Mouse (Mus musculus) lung, postnatal 0 days (tissue): ENCODE results near the gene Kiss1. TPM values are rescaled to one million over a fixed set of nuclear protein-coding genes. Genes with fewer than 3 reads are reported as not detected.

Experiments
- ATAC-seq: fragments of 200-750 bp; cut with Nextera tagmentation; 2 replicates; pipeline ENCODE4 v1.8.0; 2017; ENCODE audit warnings: moderate library complexity
- DNase-seq: peaks from one replicate; pipeline ENCODE4 v3.0.0-alpha.2; 2016; ENCODE audit warnings: low spot score
- H3K27ac ChIP-seq: fragments of 300-500 bp; sonication (generic); 2 replicates; pipeline ENCODE4 v1.5.1; 2014; ENCODE audit warnings: antibody characterized with exemption, mild to moderate bottlenecking, low read length, mixed read lengths
- H3K27me3 ChIP-seq: fragments of 300-500 bp; sonication (generic); replicated peaks from 2 replicates; pipeline ENCODE4 v1.6.1; 2014; ENCODE audit warnings: low read length, mixed read lengths; ENCODE audit not compliant: insufficient read depth
- H3K36me3 ChIP-seq: fragments of 300-500 bp; sonication (generic); 2 replicates; pipeline ENCODE4 v1.6.1; 2014; ENCODE audit warnings: low read length, mixed read lengths; ENCODE audit not compliant: insufficient read depth
- H3K4me1 ChIP-seq: fragments of 300-500 bp; sonication (generic); 2 replicates; pipeline ENCODE4 v1.6.1; 2014; ENCODE audit warnings: antibody characterized with exemption, low read depth, low read length, mixed read lengths; ENCODE audit not compliant: insufficient read depth
- H3K4me2 ChIP-seq: fragments of 300-500 bp; sonication (generic); replicated peaks from 2 replicates; pipeline ENCODE4 v1.6.1; 2014; ENCODE audit warnings: low read depth, mild to moderate bottlenecking, low read length, moderate library complexity, mixed read lengths
- H3K4me3 ChIP-seq: fragments of 300-500 bp; sonication (generic); 2 replicates; pipeline ENCODE4 v1.5.1; 2014; ENCODE audit warnings: low read depth, low read length
- H3K9ac ChIP-seq: fragments of 300-500 bp; sonication (generic); replicated peaks from 2 replicates; pipeline ENCODE4 v1.6.1; 2014; ENCODE audit warnings: low read depth, mild to moderate bottlenecking
- H3K9me3 ChIP-seq: fragments of 300-500 bp; sonication (generic); 2 replicates; pipeline ENCODE4 v1.6.1; 2016; ENCODE audit warnings: low read length, mixed read lengths
- CTCF ChIP-seq: IDR thresholded peaks from 2 replicates; pipeline ENCODE4 v1.5.1; 2016; ENCODE audit warnings: antibody characterized with exemption, mild to moderate bottlenecking
- EP300 ChIP-seq: IDR thresholded peaks from 2 replicates; pipeline ENCODE4 v1.6.1; 2016; ENCODE audit warnings: antibody characterized with exemption, mild to moderate bottlenecking, control low read depth
- WGBS: fragments of 180-500 bp; shearing (Covaris S2); extraction: QIAGEN DNeasy Blood & Tissue Kit; methylation state at CpG from one replicate; pipeline ENCODE4 v1.1.7; 2014; 5-methylcytosine and 5-hydroxymethylcytosine counted together
- polyA plus RNA-seq: library from polyadenylated mRNA; unstranded; fragments of >200 nt; fragmentation: Nextera tagmentation; extraction: Ambion mirVana; gene quantifications from 2 replicates; pipeline ENCODE4 v1.2.1, GENCODE M21; 2015

Gene Kiss1
- polyA plus RNA-seq, 1 experiment from 2014 or later, result 19.2 TPM

- Histone ChIP-seq H3K27me3 (no peaks in the 10 kb centered on the region), H3K9ac (no peak overlapping the region), H3K4me2 (no peak overlapping the region), H3K9me3 (no peaks in the 10 kb centered on the region), H3K36me3 (no peaks in the 10 kb centered on the region), H3K27ac (no peak overlapping the region), H3K4me3 (no peak overlapping the region), H3K4me1 (no peaks in the 10 kb centered on the region)
- no peak for DNase-seq
- WGBS, result 85% methylated on average over 2 of the region's 2 CpGs
- no peak for TF ChIP-seq EP300
- no peak for TF ChIP-seq CTCF
- ATAC-seq, result no peak
Observed at GRCm38 (mm10) chr1:133344357-133344756, 22.7 kb downstream of the Kiss1 start.

- no peak overlapping the region for H3K4me3 ChIP-seq
- WGBS, result 66% methylated on average over 9 of the region's 9 CpGs
- H3K4me1 ChIP-seq, result no peaks in the 10 kb centered on the region
- no peaks in the 10 kb centered on the region for H3K36me3 ChIP-seq
- no peak overlapping the region for H3K27ac ChIP-seq
- no peaks in the 10 kb centered on the region for H3K9me3 ChIP-seq
- DNase-seq, result no peak
- TF ChIP-seq CTCF (no peak), EP300 (no peak)
- H3K27me3 ChIP-seq, result no peaks in the 10 kb centered on the region
- no peak for ATAC-seq
- H3K9ac ChIP-seq, result no peak overlapping the region
- H3K4me2 ChIP-seq, result no peak overlapping the region
Observed at GRCm38 (mm10) chr1:133346531-133346930, 24.9 kb downstream of the Kiss1 start.

- Histone ChIP-seq H3K27me3 (no peaks in the 10 kb centered on the region), H3K27ac (no peak overlapping the region)
- no peak for ATAC-seq
Observed at GRCm38 (mm10) chr1:133347226-133347625, 25.6 kb downstream of the Kiss1 start.

GRCm38 (mm10) chr1:133347693-133348520 is 26.2 kb downstream of the Kiss1 start:
- no peak overlapping the region for H3K4me2 ChIP-seq
- no peaks in the 10 kb centered on the region for H3K4me1 ChIP-seq
- H3K9me3 ChIP-seq, result no peaks in the 10 kb centered on the region
- no peaks in the 10 kb centered on the region for H3K36me3 ChIP-seq
- peak; percentile 47 for ATAC-seq
- H3K4me3 ChIP-seq, result no peak overlapping the region
- no peak for TF ChIP-seq CTCF
- peak; percentile 41; the same call in 1 of the 2 replicates for TF ChIP-seq EP300
- no peak overlapping the region for H3K9ac ChIP-seq
- H3K27me3 ChIP-seq, result no peaks in the 10 kb centered on the region
- 53% methylated on average over 11 of the region's 11 CpGs for WGBS
- DNase-seq, result peak; percentile 37
- H3K27ac ChIP-seq, result no peak overlapping the region

More at GRCm38 (mm10) chr1:133347226-133347625, 25.6 kb downstream of the Kiss1 start:
- 71% methylated on average over 3 of the region's 3 CpGs for WGBS
- no peaks in the 10 kb centered on the region for H3K36me3 ChIP-seq
- H3K4me1 ChIP-seq, result no peaks in the 10 kb centered on the region
- no peak overlapping the region for H3K9ac ChIP-seq
- no peak overlapping the region for H3K4me3 ChIP-seq
- no peaks in the 10 kb centered on the region for H3K9me3 ChIP-seq
- TF ChIP-seq EP300 (no peak), CTCF (no peak)
- DNase-seq, result no peak
- no peak overlapping the region for H3K4me2 ChIP-seq

- Histone ChIP-seq H3K4me3 (no peak within 1 kb of the TSS), H3K9ac (no peak within 1 kb of the TSS), H3K27ac (no peak within 1 kb of the TSS), H3K27me3 (no peaks in the 10 kb centered on the region), H3K9me3 (no peaks in the 10 kb centered on the region), H3K36me3 (no peaks in the 10 kb centered on the region), H3K4me1 (no peaks in the 10 kb centered on the region), H3K4me2 (no peak within 1 kb of the TSS)
- no peak for DNase-seq
- 93% methylated on average over 1 of the region's 1 CpGs for WGBS
- TF ChIP-seq CTCF (no peak), EP300 (no peak)
- ATAC-seq, result no peak
Observed at GRCm38 (mm10) chr1:133350210-133350609, 28.5 kb downstream of the Kiss1 start, which contains the start of gene Ren1. Gene Ren1, plus strand, starts transcription at chr1:133350510.

- Histone ChIP-seq H3K9ac (no peak overlapping the region), H3K4me2 (no peak overlapping the region), H3K36me3 (no peaks in the 10 kb centered on the region), H3K27me3 (0 out of 2 replicates have a peak, but pooled peaks cover 3% of the 10 kb centered on the region), H3K27ac (no peak overlapping the region), H3K4me1 (no peaks in the 10 kb centered on the region), H3K9me3 (no peaks in the 10 kb centered on the region), H3K4me3 (no peak overlapping the region)
- DNase-seq (no peak), ATAC-seq (no peak)
- 38% methylated on average over 9 of the region's 9 CpGs for WGBS
- TF ChIP-seq EP300 (no peak), CTCF (no peak)
Observed at GRCm38 (mm10) chr1:133351762-133352161, 30.1 kb downstream of the Kiss1 start.
